Mouse (Mus musculus) embryonic facial prominence, embryonic 14.5 days (tissue): ENCODE measurements around the gene Myoz1. TPM values are rescaled to one million over a fixed set of nuclear protein-coding genes. Genes with fewer than 3 reads are reported as not detected.

Source experiments
- ATAC-seq: fragments of 200-750 bp; cut with Nextera tagmentation; 2 replicates; pipeline ENCODE4 v1.8.0; 2017; ENCODE audit warnings: low read depth, moderate number of reproducible peaks, moderate TSS enrichment
- DNase-seq: peaks from one replicate; pipeline ENCODE4 v3.0.0-alpha.2; 2015; ENCODE audit warnings: low spot score
- H3K27ac ChIP-seq: fragments of 300-500 bp; sonication (generic); replicated peaks from 2 replicates; pipeline ENCODE4 v1.5.1; 2014; ENCODE audit warnings: low read depth, mild to moderate bottlenecking, low read length, moderate library complexity
- H3K27me3 ChIP-seq: fragments of 300-500 bp; sonication (generic); replicated peaks from 2 replicates; pipeline ENCODE4 v1.6.1; 2014; ENCODE audit warnings: low read length; ENCODE audit not compliant: control insufficient read depth, insufficient read depth
- H3K36me3 ChIP-seq: fragments of 300-500 bp; sonication (generic); 2 replicates; pipeline ENCODE4 v1.6.1; 2014; ENCODE audit warnings: low read length, mixed read lengths; ENCODE audit not compliant: control insufficient read depth, insufficient read depth
- H3K4me1 ChIP-seq: fragments of 300-500 bp; sonication (generic); 2 replicates; pipeline ENCODE4 v1.6.1; 2014; ENCODE audit warnings: antibody characterized with exemption, low read length; ENCODE audit not compliant: control insufficient read depth, insufficient read depth
- H3K4me2 ChIP-seq: fragments of 300-500 bp; sonication (generic); 2 replicates; pipeline ENCODE4 v1.6.1; 2014; ENCODE audit warnings: low read depth, mild to moderate bottlenecking, low read length, moderate library complexity, mixed read lengths
- H3K4me3 ChIP-seq: fragments of 300-500 bp; sonication (generic); 2 replicates; pipeline ENCODE4 v1.5.1; 2014; ENCODE audit warnings: low read depth, mild to moderate bottlenecking, low read length
- H3K9ac ChIP-seq: fragments of 300-500 bp; sonication (generic); 2 replicates; pipeline ENCODE4 v1.6.1; 2014; ENCODE audit warnings: low read depth, mild to moderate bottlenecking, low read length, moderate library complexity, mixed read lengths
- H3K9me3 ChIP-seq: fragments of 300-500 bp; sonication (generic); 2 replicates; pipeline ENCODE4 v1.6.1; 2016; ENCODE audit warnings: low read length; ENCODE audit not compliant: control insufficient read depth
- WGBS: fragments of 180-500 bp; shearing (Covaris S2); extraction: QIAGEN DNeasy Blood & Tissue Kit; methylation state at CpG from one replicate; pipeline ENCODE4 v1.1.7; 2014; 5-methylcytosine and 5-hydroxymethylcytosine counted together
- polyA plus RNA-seq: library from polyadenylated mRNA; unstranded; fragments of >200 nt; fragmentation: Nextera tagmentation; extraction: Ambion mirVana; gene quantifications from 2 replicates; pipeline ENCODE4 v1.2.1, GENCODE M21; 2014

The Myoz1 gene
- polyA plus RNA-seq, 1 experiment from 2014 or later = 53.2 TPM

DNA sequence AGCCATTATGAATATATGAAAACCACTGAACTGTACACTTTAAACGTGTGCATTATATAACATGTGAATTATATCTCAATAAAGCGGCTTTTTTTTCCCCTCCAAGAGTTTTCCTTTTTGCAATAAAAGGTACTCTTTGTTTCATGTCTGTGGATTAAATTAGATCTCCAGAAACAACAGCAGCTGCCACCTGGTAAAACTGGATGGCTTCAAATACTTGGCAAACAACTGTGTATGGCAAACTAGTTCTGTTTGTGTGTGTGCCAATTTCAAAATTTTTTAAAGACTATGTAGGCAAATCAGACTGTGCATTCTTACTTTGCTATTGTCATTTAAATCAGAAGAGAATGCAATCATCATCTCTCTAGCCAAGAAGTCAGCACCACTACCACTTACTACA is 34.4 kb downstream of the Myoz1 start:
- Histone ChIP-seq H3K9ac (no peak overlapping the region), H3K4me2 (no peak overlapping the region), H3K4me1 (no peaks in the 10 kb centered on the region), H3K27ac (no peak overlapping the region), H3K27me3 (no peaks in the 10 kb centered on the region), H3K36me3 (no peaks in the 10 kb centered on the region), H3K4me3 (no peak overlapping the region), H3K9me3 (no peaks in the 10 kb centered on the region)
- peak; percentile 16 for DNase-seq
- ATAC-seq = no peak
- WGBS = 80% methylated on average over 2 of the region's 2 CpGs

DNA sequence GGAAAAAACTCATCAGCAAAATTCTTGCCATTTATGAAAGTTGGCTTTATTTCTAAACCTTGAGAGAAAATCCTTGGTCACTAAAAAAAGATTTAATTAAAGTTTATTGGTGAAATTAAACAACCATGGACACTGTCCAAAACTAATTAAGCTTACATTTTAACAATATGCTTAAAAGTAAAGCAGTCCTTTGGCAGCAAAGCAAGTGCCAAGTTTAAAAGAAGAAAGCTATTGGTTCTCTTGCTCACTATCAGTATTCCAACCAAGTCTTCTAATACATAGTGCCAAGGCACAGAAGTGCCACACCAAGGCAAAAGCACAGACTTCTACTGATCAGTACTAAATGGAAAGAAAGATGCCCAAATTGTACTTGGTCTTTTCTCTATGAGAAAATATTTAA is 37.2 kb downstream of the Myoz1 start:
- H3K27ac ChIP-seq = no peak overlapping the region
- H3K9me3 ChIP-seq = no peaks in the 10 kb centered on the region
- H3K4me3 ChIP-seq = no peak overlapping the region
- H3K4me2 ChIP-seq = no peak overlapping the region
- H3K27me3 ChIP-seq = no peaks in the 10 kb centered on the region
- H3K9ac ChIP-seq = no peak overlapping the region
- no peak for DNase-seq
- no peaks in the 10 kb centered on the region for H3K4me1 ChIP-seq
- no peak for ATAC-seq
- no peaks in the 10 kb centered on the region for H3K36me3 ChIP-seq

DNA sequence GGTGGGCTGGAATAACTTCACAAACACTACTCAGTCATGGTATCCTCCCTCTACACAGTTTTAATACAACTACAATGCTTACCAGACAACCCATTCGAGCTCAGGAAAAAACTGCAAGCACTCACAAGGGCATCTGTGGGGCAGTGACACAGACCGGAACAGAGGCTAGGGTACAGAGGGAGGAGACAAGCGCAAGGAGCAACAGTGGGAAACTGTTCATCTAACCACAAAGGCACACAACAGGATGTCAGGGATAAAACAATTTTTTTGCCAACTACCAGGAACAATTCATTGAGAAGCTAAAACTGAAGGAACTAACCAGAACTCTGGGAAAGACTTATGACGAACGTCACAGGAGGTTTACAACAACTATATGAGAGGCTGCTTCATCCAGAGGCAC is 38.1 kb downstream of the Myoz1 start:
- no peak overlapping the region for H3K9ac ChIP-seq
- no peak for DNase-seq
- H3K9me3 ChIP-seq = no peaks in the 10 kb centered on the region
- H3K27ac ChIP-seq = no peak overlapping the region
- 75% methylated on average over 5 of the region's 5 CpGs for WGBS
- no peak for ATAC-seq
- no peaks in the 10 kb centered on the region for H3K4me1 ChIP-seq
- no peaks in the 10 kb centered on the region for H3K27me3 ChIP-seq
- H3K36me3 ChIP-seq = no peaks in the 10 kb centered on the region
- no peak overlapping the region for H3K4me2 ChIP-seq
- H3K4me3 ChIP-seq = no peak overlapping the region

DNA sequence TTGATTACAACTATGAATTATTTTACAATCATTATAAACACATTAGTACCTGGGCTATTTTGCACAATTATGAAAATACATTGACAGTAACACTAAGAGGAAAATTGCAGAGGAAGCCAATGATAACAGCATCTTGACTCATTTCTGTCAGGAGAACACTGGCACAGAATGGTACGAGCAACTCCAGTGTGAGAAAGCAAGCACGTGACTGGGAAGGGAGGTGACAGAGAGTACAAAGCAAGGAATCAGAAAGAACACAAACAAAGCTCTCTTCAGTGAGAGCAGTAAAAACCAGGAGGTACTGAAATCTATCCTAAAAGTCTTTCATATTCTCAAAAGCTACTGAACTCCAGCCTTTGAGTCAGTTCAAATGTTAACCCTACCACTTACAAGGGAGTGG is 39.9 kb downstream of the Myoz1 start:
- no peak overlapping the region for H3K4me3 ChIP-seq
- 44% methylated on average over 2 of the region's 2 CpGs for WGBS
- no peaks in the 10 kb centered on the region for H3K36me3 ChIP-seq
- H3K27ac ChIP-seq = no peak overlapping the region
- no peaks in the 10 kb centered on the region for H3K27me3 ChIP-seq
- no peak overlapping the region for H3K9ac ChIP-seq
- DNase-seq (no peak), ATAC-seq (no peak)
- no peak overlapping the region for H3K4me2 ChIP-seq
- H3K9me3 ChIP-seq = no peaks in the 10 kb centered on the region
- no peaks in the 10 kb centered on the region for H3K4me1 ChIP-seq

DNA sequence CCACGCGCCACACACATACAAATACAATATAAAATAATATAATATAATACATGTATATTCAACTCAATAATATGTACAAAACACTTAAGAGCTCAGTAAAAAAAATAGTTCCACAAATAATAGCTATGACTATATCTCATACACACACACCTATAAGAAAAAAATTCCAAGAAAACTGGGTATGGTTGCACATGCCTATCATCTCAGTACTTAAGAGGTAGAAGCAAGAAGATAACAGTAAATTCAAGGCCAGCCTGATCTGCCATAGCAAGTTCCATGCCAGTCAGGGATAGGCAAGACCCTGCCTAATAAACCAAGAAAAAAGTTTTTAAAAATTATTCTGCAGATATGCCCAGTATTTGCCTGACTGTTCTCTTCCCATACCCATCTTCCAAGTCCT is 41.3 kb downstream of the Myoz1 start:
- no peak for ATAC-seq
- H3K9ac ChIP-seq = no peak overlapping the region
- H3K9me3 ChIP-seq = no peaks in the 10 kb centered on the region
- H3K4me1 ChIP-seq = no peaks in the 10 kb centered on the region
- H3K27me3 ChIP-seq = no peaks in the 10 kb centered on the region
- H3K4me3 ChIP-seq = no peak overlapping the region
- no peak for DNase-seq
- H3K36me3 ChIP-seq = no peaks in the 10 kb centered on the region
- no peak overlapping the region for H3K4me2 ChIP-seq
- WGBS = 94% methylated on average over 2 of the region's 2 CpGs
- H3K27ac ChIP-seq = no peak overlapping the region

DNA sequence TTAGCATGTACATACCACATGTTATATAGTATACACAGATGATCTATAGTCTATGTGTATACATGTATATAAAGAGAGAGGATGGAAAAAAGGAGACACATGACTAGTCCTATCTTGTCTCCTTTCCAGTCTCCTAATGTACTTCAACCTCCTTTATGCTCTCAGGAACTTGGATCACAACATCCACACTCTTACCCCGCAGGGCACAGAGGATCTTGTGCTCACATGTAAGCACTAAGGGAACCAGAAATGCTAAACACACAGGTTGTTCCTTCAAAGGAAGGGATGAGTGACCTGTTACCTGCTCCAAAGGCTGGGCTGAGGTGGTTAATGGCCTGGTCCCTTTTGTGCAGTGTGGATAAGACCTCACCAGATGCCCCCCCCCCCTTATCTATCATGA is 43.5 kb downstream of the Myoz1 start:
- Histone ChIP-seq H3K27me3 (no peaks in the 10 kb centered on the region), H3K9ac (no peak overlapping the region), H3K9me3 (no peaks in the 10 kb centered on the region), H3K4me3 (no peak overlapping the region), H3K27ac (no peak overlapping the region), H3K36me3 (no peaks in the 10 kb centered on the region), H3K4me2 (no peak overlapping the region), H3K4me1 (no peaks in the 10 kb centered on the region)
- ATAC-seq (no peak), DNase-seq (no peak)
- WGBS = 97% methylated on average over 1 of the region's 1 CpGs

DNA sequence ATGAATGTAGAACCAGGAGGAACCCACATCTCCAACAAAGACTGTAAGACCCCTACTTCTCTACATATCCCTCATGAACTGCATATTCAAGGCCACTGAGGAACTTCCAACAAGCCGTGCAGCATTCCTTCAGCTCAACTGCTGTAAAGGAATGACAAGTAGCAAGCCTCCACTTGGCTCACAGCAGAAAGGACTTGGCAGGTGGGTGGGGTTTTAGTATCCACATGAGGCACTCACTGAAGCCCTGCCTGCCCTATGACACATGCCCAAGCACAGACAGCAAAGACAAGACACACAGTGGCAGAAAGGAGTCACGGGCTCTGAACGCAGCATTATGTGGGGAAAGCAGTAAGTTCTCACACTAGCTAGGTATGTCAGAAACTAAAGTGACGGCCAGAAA is 46.2 kb downstream of the Myoz1 start:
- no peaks in the 10 kb centered on the region; the same call in 1 of the 2 replicates for H3K4me1 ChIP-seq
- H3K36me3 ChIP-seq = peaks cover 6% of the 10 kb centered on the region; the same call in 1 of the 2 replicates
- H3K9ac ChIP-seq = no peak overlapping the region
- H3K4me3 ChIP-seq = no peak overlapping the region
- no peaks in the 10 kb centered on the region for H3K9me3 ChIP-seq
- no peak overlapping the region for H3K4me2 ChIP-seq
- no peaks in the 10 kb centered on the region for H3K27me3 ChIP-seq
- ATAC-seq (peak; percentile 83), DNase-seq (peak; percentile 85)
- WGBS = 72% methylated on average over 4 of the region's 4 CpGs
- H3K27ac ChIP-seq = peak overlapping the region; percentile 21; the same call in 1 of the 2 replicates

DNA sequence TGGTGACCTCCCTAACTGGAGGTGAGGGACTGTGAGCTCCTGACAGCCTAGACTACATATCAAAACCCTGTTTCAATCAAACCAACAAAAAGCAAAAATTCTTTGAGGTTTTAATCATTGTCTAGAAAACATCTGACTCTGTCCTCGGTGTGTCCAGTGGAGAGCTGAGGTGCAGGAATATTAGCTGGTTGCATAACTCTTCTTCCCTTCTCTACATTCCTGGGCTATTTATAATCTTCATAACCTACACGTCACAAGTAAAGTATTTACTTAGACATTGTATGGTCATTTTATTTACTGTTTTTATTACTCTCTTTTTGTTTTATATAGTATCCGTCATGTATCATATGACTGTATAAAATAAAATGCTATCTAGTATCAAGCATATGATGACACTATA is 46.8 kb downstream of the Myoz1 start:
- DNase-seq (no peak), ATAC-seq (0 out of 2 replicates have a peak, but pooled peaks have one; percentile 12)
- whole genome bisulfite sequencing = 77% methylated on average over 3 of the region's 3 CpGs
- Histone ChIP-seq H3K36me3 (peaks cover 6% of the 10 kb centered on the region; the same call in 1 of the 2 replicates), H3K4me3 (no peak overlapping the region), H3K9ac (no peak overlapping the region), H3K27me3 (no peaks in the 10 kb centered on the region), H3K9me3 (no peaks in the 10 kb centered on the region), H3K27ac (0 out of 2 replicates have a peak overlapping the region, but pooled peaks have one; percentile 4), H3K4me1 (no peaks in the 10 kb centered on the region; the same call in 1 of the 2 replicates), H3K4me2 (no peak overlapping the region)

DNA sequence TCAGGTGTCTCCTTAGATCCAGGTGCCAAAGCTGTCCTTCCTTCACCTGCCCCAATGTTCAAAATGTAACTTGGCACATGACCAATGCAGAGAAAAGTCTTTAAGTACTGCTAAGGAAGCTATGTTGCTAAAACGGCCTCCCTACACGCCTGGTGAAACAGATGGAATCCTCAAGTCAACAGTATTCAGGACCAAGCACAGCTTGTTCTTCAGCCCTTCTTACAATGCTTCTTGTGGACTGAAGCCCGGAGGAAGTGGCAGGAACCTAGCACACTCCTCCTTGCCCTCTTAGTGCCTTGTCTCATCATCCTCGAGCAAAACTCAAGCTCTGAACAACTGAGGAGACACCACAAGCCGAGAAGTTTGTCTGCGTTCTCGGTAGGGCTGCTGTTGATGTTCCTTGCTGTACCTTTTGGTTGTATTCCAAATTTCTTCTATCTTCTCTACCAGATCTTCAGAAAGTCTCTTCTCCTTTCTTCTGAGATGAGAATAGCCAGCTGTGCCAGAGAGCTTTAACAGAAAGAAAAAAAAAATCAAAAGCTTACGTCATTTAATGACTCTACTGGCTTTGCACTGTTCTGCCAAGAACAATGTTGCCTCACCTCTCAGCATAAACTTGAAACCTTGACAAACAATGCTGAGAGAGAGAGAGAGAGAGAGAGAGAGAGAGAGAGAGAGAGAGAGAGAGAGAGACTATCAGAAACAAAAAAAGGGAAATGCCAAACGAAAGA is 48.8 kb downstream of the Myoz1 start:
- Histone ChIP-seq H3K4me1 (no peaks in the 10 kb centered on the region; the same call in 1 of the 2 replicates), H3K27me3 (no peaks in the 10 kb centered on the region), H3K9ac (no peak overlapping the region), H3K9me3 (no peaks in the 10 kb centered on the region), H3K36me3 (peaks cover 6% of the 10 kb centered on the region; the same call in 1 of the 2 replicates), H3K4me3 (no peak overlapping the region), H3K4me2 (no peak overlapping the region), H3K27ac (peak overlapping the region; percentile 65)
- no peak for ATAC-seq
- 74% methylated on average over 9 of the region's 9 CpGs for WGBS
- peak; percentile 47 for DNase-seq
